Mouse (Mus musculus): ENCODE measurements around the gene Foxj2.

DNA sequence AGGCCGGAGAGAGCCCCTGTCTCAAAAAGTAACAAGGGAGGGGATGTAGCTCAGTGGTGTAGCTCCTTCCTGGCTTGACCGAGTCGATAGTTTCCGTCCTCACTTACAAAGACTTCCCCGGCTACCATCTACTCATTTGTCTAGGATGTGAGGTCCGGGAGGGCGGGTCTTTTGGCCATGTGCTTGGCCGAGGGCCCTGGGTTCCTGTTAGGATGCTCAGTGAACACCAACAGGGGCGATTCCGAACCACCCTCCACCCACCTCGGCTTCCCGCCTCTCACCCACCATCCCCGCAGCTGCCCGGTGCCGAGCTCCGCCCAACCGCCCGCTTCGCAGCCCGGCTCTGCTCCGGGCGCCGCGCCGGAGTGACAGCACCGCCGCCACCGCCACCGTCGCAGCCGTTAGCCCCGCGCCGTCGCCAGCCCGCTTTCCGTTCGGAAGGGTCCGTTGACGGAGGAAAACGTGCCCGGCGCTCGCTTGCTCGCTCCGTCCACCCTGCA is 18.4 kb upstream of the Foxj2 start, which contains the start of gene Slc2a3:
- TF ChIP-seq CTCF (IDR thresholded peaks at IDR 0.05; ENCODE audit: low read depth, low read length) (no peak), POLR2A (IDR thresholded peaks at IDR 0.05; ENCODE audit: borderline replicate concordance, low read depth, low read length) (no peak)
